Mouse (Mus musculus) urinary bladder, adult 2 months (tissue): ENCODE data around the gene Pwp2. TPM values are rescaled to one million over a fixed set of nuclear protein-coding genes. Genes with fewer than 3 reads are reported as not detected.
A peak's percentile ranks its signal among the peaks of the same experiment; 100 is the strongest.
"Not testable (repeated sequence)": the region's sequence is repeated elsewhere in the genome, so short reads cannot be mapped to it uniquely, and the experiment has no call there.

Experiments used
- DNase-seq: peaks from one replicate; pipeline ENCODE4 v3.0.0; 2022; ENCODE audit warnings: low spot score
- polyA plus RNA-seq: library from polyadenylated mRNA; depleted of rRNA; stranded (reverse); fragments of >200 nt; gene quantifications from 2 replicates; pipeline ENCODE4 v1.2.3, GENCODE M21; 2012; rRNA removed

Pwp2 gene
- polyA plus RNA-seq = 9.1 and 9.3 TPM in 2 replicates

- DNase-seq = peak; percentile 64
Observed at GRCm38 (mm10) chr10:78184531-78185380, at the start of gene Pwp2. Gene Pwp2, minus strand, starts transcription at chr10:78185149.

GRCm38 (mm10) chr10:78233756-78234155 lies 48.8 kb upstream of the Pwp2 start:
- no peak for DNase-seq

- no peak for DNase-seq
Observed at GRCm38 (mm10) chr10:78233161-78233560, 48.2 kb upstream of the Pwp2 start.

- DNase-seq = no peak
Observed at GRCm38 (mm10) chr10:78232301-78232980, 47.5 kb upstream of the Pwp2 start.

GRCm38 (mm10) chr10:78228560-78228928 lies 43.6 kb upstream of the Pwp2 start:
- no peak for DNase-seq

- DNase-seq = no peak
Observed at GRCm38 (mm10) chr10:78227875-78228559, 43.1 kb upstream of the Pwp2 start.

GRCm38 (mm10) chr10:78224136-78224535 lies 39.2 kb upstream of the Pwp2 start:
- no peak for DNase-seq

- no peak for DNase-seq
Observed at GRCm38 (mm10) chr10:78222908-78223307, 38.0 kb upstream of the Pwp2 start.

GRCm38 (mm10) chr10:78221315-78221714 lies 36.4 kb upstream of the Pwp2 start:
- DNase-seq = no peak

- DNase-seq = no peak
Observed at GRCm38 (mm10) chr10:78219528-78219927, 34.6 kb upstream of the Pwp2 start.

GRCm38 (mm10) chr10:78218576-78218975 lies 33.6 kb upstream of the Pwp2 start:
- no peak for DNase-seq

- DNase-seq = no peak
Observed at GRCm38 (mm10) chr10:78216376-78217083, 31.6 kb upstream of the Pwp2 start.

- no peak for DNase-seq
Observed at GRCm38 (mm10) chr10:78214371-78214770, 29.4 kb upstream of the Pwp2 start.

GRCm38 (mm10) chr10:78211311-78211710 lies 26.4 kb upstream of the Pwp2 start:
- no peak for DNase-seq

GRCm38 (mm10) chr10:78201182-78201581 lies 16.2 kb upstream of the Pwp2 start:
- DNase-seq = no peak

GRCm38 (mm10) chr10:78192933-78193332 lies 8.0 kb upstream of the Pwp2 start:
- no peak for DNase-seq

GRCm38 (mm10) chr10:78186076-78186475 lies 1.1 kb upstream of the Pwp2 start:
- not testable (repeated sequence) for DNase-seq

- no peak for DNase-seq
Observed at GRCm38 (mm10) chr10:78185381-78185725, 404 bp upstream of the Pwp2 start.

GRCm38 (mm10) chr10:78183577-78183976 lies 1.4 kb downstream of the Pwp2 start:
- DNase-seq = no peak

GRCm38 (mm10) chr10:78182321-78182720 lies 2.6 kb downstream of the Pwp2 start:
- no peak for DNase-seq

GRCm38 (mm10) chr10:78174474-78174873 lies 10.5 kb downstream of the Pwp2 start:
- DNase-seq = no peak

- DNase-seq = no peak
Observed at GRCm38 (mm10) chr10:78171581-78171980, 13.4 kb downstream of the Pwp2 start.
